Mouse (Mus musculus) left cerebral cortex, postnatal 36 days (tissue): ENCODE measurements around the gene Pla2g1b. TPM values are rescaled to one million over a fixed set of nuclear protein-coding genes. Genes with fewer than 3 reads are reported as not detected.
"Not testable (repeated sequence)": the region's sequence is repeated elsewhere in the genome, so short reads cannot be mapped to it uniquely, and the experiment has no call there.

Experiments
- DNase-seq, 2 experiments: peaks; one replicate each; pipeline ENCODE4 v3.0.0; 2021 to 2022; ENCODE audit warnings: low spot score in 2 of 2, mixed read lengths in 1 of 2
- intact Hi-C: fragments of 180-260 bp; cut with DNase I; formaldehyde crosslinking; loops from one replicate; pipeline ENCODE4 v1.15.1; 2025
- total RNA-seq, 2 experiments: library from RNA; stranded (reverse); gene quantifications; 2 replicates each; pipeline ENCODE4 v1.2.3; 2021

The Pla2g1b gene
- total RNA-seq, 2 experiments from 2014 or later, result not detected

DNA sequence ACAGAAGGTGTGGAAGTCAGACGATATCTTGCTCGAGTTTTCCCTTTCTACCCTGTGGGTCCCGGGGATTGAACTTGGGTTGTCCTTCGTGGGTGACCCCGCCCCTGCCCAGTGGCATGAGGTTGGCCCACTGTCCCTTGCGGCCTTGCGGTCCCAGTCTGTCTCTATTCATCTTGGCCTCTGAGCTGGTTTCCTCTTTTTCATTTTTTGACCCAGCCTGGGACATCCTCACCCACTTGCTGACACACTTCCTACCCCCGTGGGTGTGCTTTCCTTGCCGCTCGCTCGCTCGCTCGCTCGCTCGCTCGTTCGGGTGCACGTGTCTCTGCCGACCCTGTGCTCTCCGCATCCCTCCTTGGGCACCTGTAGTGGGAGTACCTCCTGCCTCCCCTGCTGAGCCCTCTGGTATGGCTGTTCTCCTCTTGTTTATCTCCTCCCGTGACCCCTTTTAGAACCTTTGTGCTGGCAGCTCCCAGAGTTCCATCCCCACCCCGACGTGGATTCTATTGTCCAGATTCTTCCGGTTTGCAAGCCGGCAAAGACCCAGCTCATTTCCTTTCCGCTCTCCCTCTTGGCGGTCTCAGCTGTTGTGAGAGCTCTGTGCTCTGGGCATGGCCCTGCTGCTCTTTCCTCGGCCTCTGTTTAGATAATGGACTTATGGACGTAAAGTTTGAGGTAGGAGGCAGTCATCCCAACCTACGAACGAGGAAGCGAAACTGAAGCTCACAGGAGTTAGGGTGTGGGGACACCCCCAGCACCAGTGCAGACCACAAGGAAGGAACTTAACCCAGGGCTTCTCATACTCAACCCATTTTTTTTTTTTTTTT lies 50.2 kb downstream of the Pla2g1b start:
- intact Hi-C loops, result no loop called here
- DNase-seq, result no peak

DNA sequence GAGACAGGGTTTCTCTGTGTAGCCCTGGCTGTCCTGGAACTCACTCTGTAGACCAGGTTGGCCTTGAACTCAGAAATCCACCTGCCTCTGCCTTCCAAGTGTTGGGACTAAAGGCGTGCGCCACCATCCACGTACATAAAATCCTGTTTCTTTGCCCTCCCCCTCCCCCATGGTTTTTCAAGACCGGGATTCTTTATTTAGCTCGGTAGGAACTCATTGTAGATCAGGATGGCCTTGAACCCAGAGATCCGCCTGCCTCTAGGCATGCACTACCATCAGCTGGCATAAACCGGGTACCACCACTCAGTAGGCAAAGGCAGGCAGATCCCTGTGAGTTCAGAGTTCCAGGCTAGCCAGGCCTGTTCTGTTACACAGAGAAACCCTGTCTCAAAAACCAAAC lies 50.8 kb downstream of the Pla2g1b start:
- no peak for DNase-seq

DNA sequence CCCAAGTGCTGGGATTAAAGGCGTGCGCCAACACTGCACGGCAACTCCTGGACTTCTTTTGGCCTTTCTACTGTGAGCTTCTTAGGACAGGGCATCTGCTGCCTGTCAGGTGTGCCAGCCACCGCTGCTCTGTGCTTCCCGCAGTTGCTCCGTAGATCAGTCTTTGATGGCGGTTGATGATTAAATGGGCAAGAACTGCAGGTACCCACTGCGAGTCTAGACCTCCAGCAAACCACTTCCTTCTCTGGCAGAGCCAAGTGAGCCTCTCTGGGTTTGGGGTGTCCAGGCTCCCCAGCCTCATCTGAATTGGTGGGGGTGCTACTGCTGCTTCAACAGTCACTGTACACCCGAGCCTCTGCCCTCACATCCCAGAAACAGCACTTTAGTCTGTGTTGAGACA lies 51.4 kb downstream of the Pla2g1b start:
- DNase-seq, result no peak
- intact Hi-C loops, result no loop called here

More for the DNA sequence above, 50.8 kb downstream of the Pla2g1b start:
- intact Hi-C loops, result no loop called here

- DNase-seq, intact Hi-C loops: not testable (repeated sequence)
Observed at GRCm38 (mm10) chr5:115518214-115518613, 52.2 kb downstream of the Pla2g1b start.

- intact Hi-C loops, result no loop called here
Observed at GRCm38 (mm10) chr5:115520325-115520869, 54.3 kb downstream of the Pla2g1b start.

DNA sequence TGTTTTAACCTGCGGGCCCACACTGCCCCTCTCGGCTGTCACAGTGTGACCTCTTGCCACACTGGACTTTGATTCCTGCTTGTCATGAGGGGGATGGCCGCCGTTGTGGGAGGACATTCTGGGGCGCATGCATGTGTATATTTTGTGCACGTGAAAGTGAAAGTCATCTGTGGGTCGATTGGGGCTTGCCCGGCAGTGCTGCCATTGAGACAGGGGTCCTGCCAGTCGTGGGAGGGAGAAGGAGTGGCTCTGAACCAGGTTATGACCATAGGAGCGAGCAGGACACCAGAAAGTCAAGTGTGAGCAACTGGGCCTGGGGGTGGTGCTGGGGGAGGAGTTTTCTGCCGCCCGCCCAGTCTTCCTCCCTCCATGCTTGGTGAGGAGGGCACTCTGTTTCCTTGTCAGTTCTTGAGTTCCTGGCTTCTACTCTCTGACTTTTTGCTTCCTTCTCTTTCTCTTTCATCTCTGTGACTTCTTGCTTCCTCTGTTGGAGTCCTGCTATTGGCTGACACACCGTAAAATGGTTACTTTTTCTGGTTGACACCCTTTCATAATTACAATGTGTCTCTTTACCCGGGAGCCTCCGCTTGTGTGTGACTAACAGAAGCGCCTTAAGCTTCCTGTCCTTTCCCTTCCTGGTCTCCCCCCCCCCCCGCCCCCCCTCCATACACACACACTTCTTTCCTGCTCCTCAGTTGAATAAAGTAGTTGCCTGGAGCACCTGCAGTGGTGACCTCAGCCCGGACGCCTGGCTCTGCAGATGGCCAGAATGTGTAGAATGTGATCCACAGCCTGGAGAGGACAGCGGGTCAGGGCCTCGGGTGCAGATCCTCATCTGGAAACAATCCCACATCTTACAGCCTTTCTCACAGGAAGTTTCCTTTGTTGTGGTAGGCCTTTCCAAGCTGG lies 55.7 kb downstream of the Pla2g1b start:
- intact Hi-C loops, result no loop called here
- no peak for DNase-seq

More at GRCm38 (mm10) chr5:115520325-115520869, 54.3 kb downstream of the Pla2g1b start:
- DNase-seq, result no peak

- intact Hi-C loops, result no loop called here
- DNase-seq, result no peak
Observed at GRCm38 (mm10) chr5:115522531-115522930, 56.5 kb downstream of the Pla2g1b start.

DNA sequence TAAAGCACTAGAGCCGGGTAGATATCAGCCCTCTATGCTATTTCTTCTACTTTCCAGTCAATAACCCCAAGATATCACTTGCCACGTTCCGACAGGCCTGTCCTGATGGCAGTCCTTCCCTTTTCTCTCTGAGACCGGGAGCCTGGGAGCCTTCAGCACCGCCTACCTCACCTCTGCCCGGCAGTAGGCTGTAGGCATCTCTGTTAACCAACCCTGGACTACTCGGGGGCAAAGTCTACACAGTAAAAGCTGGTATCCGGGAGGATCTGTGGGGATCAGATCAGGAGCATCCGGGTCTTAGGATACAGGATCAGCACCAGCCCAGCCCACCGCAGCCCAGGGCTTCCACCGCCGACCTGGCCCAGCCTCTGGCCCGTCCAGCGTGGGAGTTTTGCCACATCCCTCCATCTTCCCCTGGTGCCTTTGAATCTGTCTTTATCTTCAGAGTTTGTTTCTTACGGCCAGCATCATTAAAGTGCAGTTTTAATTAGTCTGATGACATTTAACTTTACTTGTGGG lies 57.0 kb downstream of the Pla2g1b start:
- intact Hi-C loops, result no loop called here
- no peak for DNase-seq

DNA sequence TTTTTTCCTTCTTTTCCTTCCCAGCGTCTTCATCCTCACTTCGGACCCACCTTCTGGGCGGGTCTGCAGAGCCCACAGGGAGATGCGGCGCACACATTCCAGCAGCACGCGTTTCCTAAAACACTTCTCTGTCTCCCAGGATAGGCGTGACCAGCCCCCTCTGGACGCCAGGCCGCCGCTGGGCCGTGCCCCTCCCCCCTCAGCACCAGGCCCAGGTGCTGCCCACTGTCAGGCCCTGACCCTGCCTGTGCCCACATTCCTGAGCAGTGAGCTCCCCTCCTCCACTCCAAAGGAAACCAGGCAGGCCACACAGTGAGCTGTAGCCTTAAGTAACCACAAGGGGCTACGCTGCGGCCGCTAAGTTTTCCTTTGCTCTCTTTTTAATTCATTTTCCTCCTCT lies 57.9 kb downstream of the Pla2g1b start:
- DNase-seq, result no peak
- intact Hi-C loops, result no loop called here

Other genes starting within 250 kb of the Pla2g1b start
- gene Pop5, start 230.4 kb upstream of the Pla2g1b start, total RNA-seq, result 100 to 1,000 TPM; 100 to 103 TPM
- gene Rnf10, start 193.4 kb upstream of the Pla2g1b start, total RNA-seq, result 100 to 1,000 TPM; 247 to 258 TPM
- gene Coq5, start 186.6 kb upstream of the Pla2g1b start, total RNA-seq, result 10 to 100 TPM; 38.1 to 40.1 TPM
- gene Dynll1, start 165.3 kb upstream of the Pla2g1b start, total RNA-seq, result 100 to 1,000 TPM; 638 to 644 TPM
- 10 to 100 TPM; 62.5 to 70.6 TPM for gene Srsf9, start 139.1 kb upstream of the Pla2g1b start, total RNA-seq
- gene Gatc, start 125.1 kb upstream of the Pla2g1b start, total RNA-seq, result 10 to 100 TPM; 20.3 to 21.7 TPM
- gene Triap1, start 125.0 kb upstream of the Pla2g1b start, total RNA-seq, result 10 to 100 TPM; 24.2 to 30.0 TPM
- gene Cox6a1, start 117.3 kb upstream of the Pla2g1b start, total RNA-seq, result 100 to 1,000 TPM; 677 to 817 TPM
- gene Msi1, start 36.7 kb upstream of the Pla2g1b start, total RNA-seq, result 10 to 100 TPM; 46.9 to 51.3 TPM
- gene Sirt4, start 18.5 kb downstream of the Pla2g1b start, total RNA-seq, result 10 to 100 TPM; 19.7 to 51.7 TPM
- gene Pxn, start 40.4 kb downstream of the Pla2g1b start, total RNA-seq, result 10 to 100 TPM; 15.1 to 24.7 TPM
- 100 to 1,000 TPM; 173 to 213 TPM for gene Rplp0, start 93.2 kb downstream of the Pla2g1b start, total RNA-seq
- 10 to 100 TPM; 61.2 to 69.0 TPM for gene Gcn1l1, start 99.0 kb downstream of the Pla2g1b start, total RNA-seq
- 100 to 1,000 TPM in 1 of 2 experiments, 10 to 100 TPM in 1; 96.7 to 106 TPM for gene Rab35, start 165.6 kb downstream of the Pla2g1b start, total RNA-seq